Mouse (Mus musculus) midbrain, postnatal 0 days (tissue): ENCODE results near the gene Nhlrc3. TPM values are rescaled to one million over a fixed set of nuclear protein-coding genes. Genes with fewer than 3 reads are reported as not detected.

Experiments used
- ATAC-seq: fragments of 200-750 bp; cut with Nextera tagmentation; 2 replicates; pipeline ENCODE4 v1.8.0; 2017; ENCODE audit warnings: moderate number of reproducible peaks, mild to moderate bottlenecking, moderate TSS enrichment, moderate library complexity; ENCODE audit not compliant: low FRiP score
- DNase-seq: peaks from one replicate; pipeline ENCODE4 v3.0.0-alpha.2; 2015; ENCODE audit warnings: low spot score
- H3K27ac ChIP-seq: fragments of 300-500 bp; sonication (generic); 2 replicates; pipeline ENCODE4 v1.5.1; 2014; ENCODE audit warnings: low read depth, mild to moderate bottlenecking, low read length, mixed read lengths
- H3K27me3 ChIP-seq: fragments of 300-500 bp; sonication (generic); 2 replicates; pipeline ENCODE4 v1.6.1; 2014; ENCODE audit warnings: low read length, control low read depth, mixed read lengths; ENCODE audit not compliant: insufficient read depth
- H3K36me3 ChIP-seq: fragments of 300-500 bp; sonication (generic); 2 replicates; pipeline ENCODE4 v1.6.1; 2014; ENCODE audit warnings: low read length, control low read depth, mixed read lengths; ENCODE audit not compliant: insufficient read depth
- H3K4me1 ChIP-seq: fragments of 300-500 bp; sonication (generic); 2 replicates; pipeline ENCODE4 v1.6.1; 2014; ENCODE audit warnings: mild to moderate bottlenecking, control low read depth, antibody characterized with exemption, low read length, mixed read lengths; ENCODE audit not compliant: insufficient read depth
- H3K4me2 ChIP-seq: fragments of 300-500 bp; sonication (generic); 2 replicates; pipeline ENCODE4 v1.6.1; 2014; ENCODE audit warnings: low read depth, mild to moderate bottlenecking, low read length, mixed read lengths; ENCODE audit not compliant: poor library complexity, severe bottlenecking
- H3K4me3 ChIP-seq: fragments of 300-500 bp; sonication (generic); 2 replicates; pipeline ENCODE4 v1.5.1; 2014; ENCODE audit warnings: low read depth, mild to moderate bottlenecking, low read length, moderate library complexity
- H3K9ac ChIP-seq: fragments of 300-500 bp; sonication (generic); replicated peaks from 2 replicates; pipeline ENCODE4 v1.6.1; 2014; ENCODE audit warnings: mild to moderate bottlenecking, low read length, moderate library complexity, mixed read lengths; ENCODE audit not compliant: poor library complexity, severe bottlenecking
- H3K9me3 ChIP-seq: fragments of 300-500 bp; sonication (generic); 2 replicates; pipeline ENCODE4 v1.6.1; 2016; ENCODE audit warnings: low read length, control low read depth
- CTCF ChIP-seq: IDR thresholded peaks from 2 replicates; pipeline ENCODE4 v1.5.1; 2016; ENCODE audit warnings: antibody characterized with exemption, mild to moderate bottlenecking
- WGBS: fragments of 180-500 bp; shearing (Covaris S2); extraction: QIAGEN DNeasy Blood & Tissue Kit; methylation state at CpG from one replicate; pipeline ENCODE4 v1.1.7; 2014; 5-methylcytosine and 5-hydroxymethylcytosine counted together
- polyA plus RNA-seq: library from polyadenylated mRNA; unstranded; fragments of >200 nt; fragmentation: Nextera tagmentation; extraction: Ambion mirVana; gene quantifications from 2 replicates; pipeline ENCODE4 v1.2.1, GENCODE M21; 2015
- total RNA-seq: library from RNA; depleted of rRNA; stranded (reverse); fragments of >200 nt; gene quantifications from 2 replicates; pipeline ENCODE4 v1.2.3, GENCODE M21; 2014

Gene Nhlrc3
- total and polyA plus RNA-seq, 2 experiments from 2014 or later, result 9.0 to 13.1 TPM

GRCm38 (mm10) chr3:53463765-53464114 is 608 bp upstream of the Nhlrc3 start:
- Histone ChIP-seq H3K27ac (peak overlapping the region; percentile 80), H3K4me1 (peaks cover 9% of the 10 kb centered on the region; the same call in 1 of the 2 replicates), H3K9me3 (no peaks in the 10 kb centered on the region), H3K9ac (peak overlapping the region; percentile 81), H3K27me3 (no peaks in the 10 kb centered on the region), H3K36me3 (0 out of 2 replicates have a peak, but pooled peaks cover 3% of the 10 kb centered on the region), H3K4me3 (peak overlapping the region; percentile 86), H3K4me2 (peak overlapping the region; percentile 78)
- DNase-seq, result no peak
- peak; percentile 47; the same call in 1 of the 2 replicates for ATAC-seq
- TF ChIP-seq CTCF, result no peak
- under 1% methylated on average over 35 of the region's 35 CpGs for WGBS

- H3K27ac ChIP-seq, result peak overlapping the region; percentile 80
- peaks cover 4% of the 10 kb centered on the region; the same call in 1 of the 2 replicates for H3K36me3 ChIP-seq
- 8% methylated on average over 9 of the region's 9 CpGs for WGBS
- H3K4me3 ChIP-seq, result peak overlapping the region; percentile 86
- peak overlapping the region; percentile 78 for H3K4me2 ChIP-seq
- peaks cover 9% of the 10 kb centered on the region; the same call in 1 of the 2 replicates for H3K4me1 ChIP-seq
- DNase-seq, result peak; percentile 33
- H3K9me3 ChIP-seq, result no peaks in the 10 kb centered on the region
- ATAC-seq, result no peak
- peak; percentile 45 for TF ChIP-seq CTCF
- H3K9ac ChIP-seq, result peak overlapping the region; percentile 84
- no peaks in the 10 kb centered on the region for H3K27me3 ChIP-seq
Observed at GRCm38 (mm10) chr3:53462701-53463045, 459 bp downstream of the Nhlrc3 start.

GRCm38 (mm10) chr3:53460106-53460505 is 3.0 kb downstream of the Nhlrc3 start:
- no peak overlapping the region for H3K4me3 ChIP-seq
- no peak for TF ChIP-seq CTCF
- no peaks in the 10 kb centered on the region for H3K27me3 ChIP-seq
- WGBS, result 89% methylated on average over 9 of the region's 9 CpGs
- DNase-seq, result no peak
- H3K4me2 ChIP-seq, result no peak overlapping the region
- H3K9me3 ChIP-seq, result no peaks in the 10 kb centered on the region
- no peak for ATAC-seq
- no peaks in the 10 kb centered on the region for H3K4me1 ChIP-seq
- H3K9ac ChIP-seq, result no peak overlapping the region
- no peak overlapping the region for H3K27ac ChIP-seq
- H3K36me3 ChIP-seq, result peaks cover 26% of the 10 kb centered on the region

GRCm38 (mm10) chr3:53457750-53458149 is 5.4 kb downstream of the Nhlrc3 start:
- WGBS, result 83% methylated on average over 5 of the region's 5 CpGs
- H3K4me3 ChIP-seq, result no peak overlapping the region
- DNase-seq (no peak), ATAC-seq (no peak)
- no peak for TF ChIP-seq CTCF
- H3K27ac ChIP-seq, result no peak overlapping the region
- H3K27me3 ChIP-seq, result no peaks in the 10 kb centered on the region
- no peak overlapping the region for H3K9ac ChIP-seq
- no peak overlapping the region for H3K4me2 ChIP-seq
- no peaks in the 10 kb centered on the region for H3K9me3 ChIP-seq
- H3K4me1 ChIP-seq, result no peaks in the 10 kb centered on the region
- H3K36me3 ChIP-seq, result peaks cover 47% of the 10 kb centered on the region

- no peak overlapping the region for H3K4me2 ChIP-seq
- ATAC-seq (no peak), DNase-seq (no peak)
- no peak overlapping the region for H3K27ac ChIP-seq
- no peak for TF ChIP-seq CTCF
- peaks cover 72% of the 10 kb centered on the region for H3K36me3 ChIP-seq
- no peaks in the 10 kb centered on the region for H3K27me3 ChIP-seq
- no peaks in the 10 kb centered on the region for H3K9me3 ChIP-seq
- no peak overlapping the region for H3K4me3 ChIP-seq
- H3K9ac ChIP-seq, result no peak overlapping the region
- 84% methylated on average over 7 of the region's 7 CpGs for WGBS
- no peaks in the 10 kb centered on the region for H3K4me1 ChIP-seq
Observed at GRCm38 (mm10) chr3:53454984-53455383, 8.1 kb downstream of the Nhlrc3 start.

GRCm38 (mm10) chr3:53454561-53454960 is 8.6 kb downstream of the Nhlrc3 start:
- H3K4me2 ChIP-seq, result no peak overlapping the region
- peaks cover 73% of the 10 kb centered on the region for H3K36me3 ChIP-seq
- no peaks in the 10 kb centered on the region for H3K27me3 ChIP-seq
- DNase-seq (no peak), ATAC-seq (no peak)
- H3K9me3 ChIP-seq, result no peaks in the 10 kb centered on the region
- no peak overlapping the region for H3K4me3 ChIP-seq
- no peaks in the 10 kb centered on the region for H3K4me1 ChIP-seq
- no peak for TF ChIP-seq CTCF
- no peak overlapping the region for H3K9ac ChIP-seq
- 91% methylated on average over 6 of the region's 6 CpGs for WGBS
- H3K27ac ChIP-seq, result no peak overlapping the region
